Mouse (Mus musculus): ENCODE data around the gene Zdhhc14.

- TF ChIP-seq CTCF (conservative IDR thresholded peaks at IDR 0.05; ENCODE audit: low read length) (no peak), POU5F1 (IDR thresholded peaks at IDR 0.05; ENCODE audit: borderline replicate concordance, low read length) (no peak)
Observed at GRCm38 (mm10) chr17:5510564-5510963, 18.2 kb downstream of the Zdhhc14 start.

Measured in E14TG2a.4 (cell line).